Mouse (Mus musculus): ENCODE measurements at regions not wholly inside any gene's neighbourhood (a gene's known extent, or its start where the extent isn't known, plus 50 kb on each side); places are given as distances from the start of the nearest gene placed in this dataset.

DNA sequence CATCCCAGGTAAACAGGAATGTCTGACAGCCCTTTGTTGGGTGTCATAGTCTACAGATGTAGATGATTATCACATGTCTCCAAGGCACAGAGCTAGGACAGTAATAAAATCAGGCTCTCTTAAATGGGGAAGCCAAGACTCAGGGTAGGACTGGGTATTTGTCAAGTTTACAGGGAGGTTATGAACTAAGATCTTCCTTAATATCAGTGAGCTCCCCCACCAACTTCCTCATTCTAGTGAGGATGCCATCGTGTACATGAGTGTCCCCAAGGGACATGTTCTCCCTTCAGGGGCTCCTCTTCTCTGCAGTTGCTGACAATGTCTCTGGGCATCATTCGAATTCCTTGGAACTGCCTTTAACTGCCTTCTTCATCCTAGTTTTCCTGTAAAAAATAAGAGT, 301.7 kb downstream of the H2al1j start:
- TF ChIP-seq POLR2AphosphoS5 (IDR thresholded peaks at IDR 0.05; ENCODE audit: insufficient replicate concordance, low read depth, low read length): no peak
- TF ChIP-seq GATA1 (IDR thresholded peaks at IDR 0.05; ENCODE audit: borderline replicate concordance, low read length): no peak
- TF ChIP-seq TAL1 (conservative IDR thresholded peaks at IDR 0.05; ENCODE audit: low read depth, low read length): no peak
- TF ChIP-seq GATA2 (IDR thresholded peaks at IDR 0.05; ENCODE audit: borderline replicate concordance, low read depth, low read length): no peak
- no peak for TF ChIP-seq CTCF (IDR thresholded peaks at IDR 0.05; ENCODE audit: low read depth, low read length)
- ATAC-seq (ENCODE audit: extremely low read depth, insufficient number of reproducible peaks, low FRiP score, poor library complexity, severe bottlenecking) (no peak), DNase-seq (ENCODE audit: low spot score) (no peak)
- Histone ChIP-seq H3K4me3 (ENCODE audit: low read depth, low read length) (no peak overlapping the region), H3K27me3 (ENCODE audit: insufficient read depth, low read length) (peaks cover 7% of the 10 kb centered on the region), H3K4me1 (ENCODE audit: insufficient read depth, low read depth, low read length) (no peaks in the 10 kb centered on the region), H3K36me3 (replicated peaks) (no peaks in the 10 kb centered on the region), H3K9me3 (replicated peaks) (no peaks in the 10 kb centered on the region)

DNA sequence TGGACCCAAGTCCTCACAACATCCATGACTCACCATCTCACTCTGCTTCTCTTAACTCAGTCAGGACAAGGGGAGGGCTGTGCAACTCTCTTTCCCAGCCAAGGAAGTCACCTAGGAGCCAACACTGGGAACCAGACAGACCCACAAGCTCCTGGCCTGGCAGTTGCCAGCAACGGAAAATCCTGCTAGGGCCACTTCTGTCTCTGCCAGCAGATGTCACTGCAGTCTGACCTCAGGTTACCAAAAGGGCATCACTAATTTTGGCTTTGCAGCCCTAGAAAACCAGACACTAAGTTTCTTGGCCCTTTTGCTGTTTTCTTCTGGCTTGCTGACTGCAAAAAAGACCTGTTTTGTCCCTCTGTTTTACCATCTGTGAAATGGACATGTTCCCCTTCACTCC, 302.3 kb downstream of the H2al1j start:
- H3K9me3 ChIP-seq (replicated peaks): no peaks in the 10 kb centered on the region
- no peaks in the 10 kb centered on the region for H3K4me1 ChIP-seq (ENCODE audit: insufficient read depth, low read depth, low read length)
- ATAC-seq (ENCODE audit: extremely low read depth, insufficient number of reproducible peaks, low FRiP score, poor library complexity, severe bottlenecking) (no peak), DNase-seq (ENCODE audit: low spot score) (no peak)
- H3K27me3 ChIP-seq (ENCODE audit: insufficient read depth, low read length): peaks cover 7% of the 10 kb centered on the region
- H3K36me3 ChIP-seq (replicated peaks): no peaks in the 10 kb centered on the region
- no peak overlapping the region for H3K4me3 ChIP-seq (ENCODE audit: low read depth, low read length)
- no peak for TF ChIP-seq GATA2 (IDR thresholded peaks at IDR 0.05; ENCODE audit: borderline replicate concordance, low read depth, low read length)

DNA sequence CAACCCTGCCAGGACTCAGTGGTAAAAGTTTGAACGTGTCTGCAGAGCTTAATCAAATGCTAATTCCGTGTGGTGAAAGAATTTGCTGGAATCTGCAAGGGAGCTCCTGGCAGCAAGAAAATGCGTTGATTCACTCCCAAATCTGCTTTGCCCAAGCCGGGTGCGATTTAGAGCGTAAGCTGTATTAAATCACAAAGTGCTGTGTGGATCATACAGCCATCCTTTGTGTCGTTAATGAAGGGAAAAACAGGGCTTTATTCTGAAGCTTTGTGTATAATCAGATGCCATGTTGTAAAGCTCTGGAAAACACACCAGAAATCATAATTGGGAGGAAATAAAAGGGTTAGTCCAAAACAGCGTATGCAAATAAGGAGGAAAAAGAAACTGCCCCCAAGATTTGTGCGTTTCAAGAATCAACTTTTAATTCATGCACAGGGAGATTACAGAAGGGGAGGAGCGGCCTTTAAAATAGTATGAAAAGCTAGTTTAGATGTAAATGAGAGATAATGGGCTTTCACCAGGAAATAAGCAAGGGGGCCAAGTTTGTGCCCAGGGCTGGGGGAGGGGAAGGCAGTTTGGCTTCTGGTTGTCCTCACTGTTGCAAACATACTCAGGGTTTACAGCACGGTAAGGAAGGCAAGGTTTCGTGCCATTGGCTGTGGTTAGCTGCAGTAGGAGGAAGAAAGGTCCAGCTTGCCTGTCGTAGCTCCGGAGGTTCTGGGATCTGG, 303.7 kb downstream of the H2al1j start:
- no peak for DNase-seq (ENCODE audit: low spot score)
- TF ChIP-seq GATA1 (IDR thresholded peaks at IDR 0.05; ENCODE audit: borderline replicate concordance, low read length) (no peak), CTCF (IDR thresholded peaks at IDR 0.05; ENCODE audit: low read depth, low read length) (no peak), GATA2 (IDR thresholded peaks at IDR 0.05; ENCODE audit: borderline replicate concordance, low read depth, low read length) (no peak)
- Histone ChIP-seq H3K4me3 (ENCODE audit: low read depth, low read length) (no peak overlapping the region), H3K9me3 (replicated peaks) (no peaks in the 10 kb centered on the region), H3K4me1 (ENCODE audit: insufficient read depth, low read depth, low read length) (no peaks in the 10 kb centered on the region), H3K36me3 (replicated peaks) (no peaks in the 10 kb centered on the region), H3K27me3 (ENCODE audit: insufficient read depth, low read length) (peaks cover 7% of the 10 kb centered on the region)
- ATAC-seq (ENCODE audit: extremely low read depth, insufficient number of reproducible peaks, low FRiP score, poor library complexity, severe bottlenecking): no peak

GRCm38 (mm10) chrX:11632011-11632410, 304.4 kb downstream of the H2al1j start:
- ATAC-seq (ENCODE audit: extremely low read depth, insufficient number of reproducible peaks, low FRiP score, poor library complexity, severe bottlenecking): no peak

GRCm38 (mm10) chrX:11633823-11634222, 306.2 kb downstream of the H2al1j start:
- Histone ChIP-seq H3K4me1 (ENCODE audit: insufficient read depth, low read depth, low read length) (no peaks in the 10 kb centered on the region), H3K9me3 (replicated peaks) (no peaks in the 10 kb centered on the region), H3K4me3 (ENCODE audit: low read depth, low read length) (no peak overlapping the region), H3K36me3 (replicated peaks) (no peaks in the 10 kb centered on the region), H3K27me3 (ENCODE audit: insufficient read depth, low read length) (peaks cover 7% of the 10 kb centered on the region)
- DNase-seq (ENCODE audit: low spot score): no peak
- ATAC-seq (ENCODE audit: extremely low read depth, insufficient number of reproducible peaks, low FRiP score, poor library complexity, severe bottlenecking): no peak
- TF ChIP-seq POLR2AphosphoS5 (IDR thresholded peaks at IDR 0.05; ENCODE audit: insufficient replicate concordance, low read depth, low read length): no peak
- 0 out of 2 replicates have a peak, but pooled peaks have one; percentile 30 for TF ChIP-seq CTCF (IDR thresholded peaks at IDR 0.05; ENCODE audit: low read depth, low read length)

More at GRCm38 (mm10) chrX:11632011-11632410, 304.4 kb downstream of the H2al1j start:
- H3K4me1 ChIP-seq (ENCODE audit: insufficient read depth, low read depth, low read length): no peaks in the 10 kb centered on the region
- no peak overlapping the region for H3K4me3 ChIP-seq (ENCODE audit: low read depth, low read length)
- H3K36me3 ChIP-seq (replicated peaks): no peaks in the 10 kb centered on the region
- TF ChIP-seq TAL1 (conservative IDR thresholded peaks at IDR 0.05; ENCODE audit: low read depth, low read length) (no peak), GATA1 (IDR thresholded peaks at IDR 0.05; ENCODE audit: borderline replicate concordance, low read length) (no peak), POLR2AphosphoS5 (IDR thresholded peaks at IDR 0.05; ENCODE audit: insufficient replicate concordance, low read depth, low read length) (no peak), GATA2 (IDR thresholded peaks at IDR 0.05; ENCODE audit: borderline replicate concordance, low read depth, low read length) (no peak), CTCF (IDR thresholded peaks at IDR 0.05; ENCODE audit: low read depth, low read length) (no peak)
- no peaks in the 10 kb centered on the region for H3K9me3 ChIP-seq (replicated peaks)
- peaks cover 7% of the 10 kb centered on the region for H3K27me3 ChIP-seq (ENCODE audit: insufficient read depth, low read length)
- DNase-seq (ENCODE audit: low spot score): no peak

GRCm38 (mm10) chrX:11644484-11644883, 316.9 kb downstream of the H2al1j start:
- ATAC-seq (ENCODE audit: extremely low read depth, insufficient number of reproducible peaks, low FRiP score, poor library complexity, severe bottlenecking) (no peak), DNase-seq (ENCODE audit: low spot score) (no peak)
- H3K36me3 ChIP-seq (replicated peaks): no peaks in the 10 kb centered on the region
- TF ChIP-seq GATA2 (IDR thresholded peaks at IDR 0.05; ENCODE audit: borderline replicate concordance, low read depth, low read length) (no peak), POLR2AphosphoS5 (IDR thresholded peaks at IDR 0.05; ENCODE audit: insufficient replicate concordance, low read depth, low read length) (no peak), CTCF (IDR thresholded peaks at IDR 0.05; ENCODE audit: low read depth, low read length) (no peak), GATA1 (IDR thresholded peaks at IDR 0.05; ENCODE audit: borderline replicate concordance, low read length) (no peak), TAL1 (conservative IDR thresholded peaks at IDR 0.05; ENCODE audit: low read depth, low read length) (no peak)
- peaks cover 4% of the 10 kb centered on the region; the same call in 1 of the 2 replicates for H3K27me3 ChIP-seq (ENCODE audit: insufficient read depth, low read length)
- H3K4me3 ChIP-seq (ENCODE audit: low read depth, low read length): no peak overlapping the region
- H3K4me1 ChIP-seq (ENCODE audit: insufficient read depth, low read depth, low read length): no peaks in the 10 kb centered on the region
- H3K9me3 ChIP-seq (replicated peaks): no peaks in the 10 kb centered on the region

All from G1E (cell line).